Mouse (Mus musculus): Measurements from ENCODE around the gene Mpp1.

The Mpp1 gene

DNA sequence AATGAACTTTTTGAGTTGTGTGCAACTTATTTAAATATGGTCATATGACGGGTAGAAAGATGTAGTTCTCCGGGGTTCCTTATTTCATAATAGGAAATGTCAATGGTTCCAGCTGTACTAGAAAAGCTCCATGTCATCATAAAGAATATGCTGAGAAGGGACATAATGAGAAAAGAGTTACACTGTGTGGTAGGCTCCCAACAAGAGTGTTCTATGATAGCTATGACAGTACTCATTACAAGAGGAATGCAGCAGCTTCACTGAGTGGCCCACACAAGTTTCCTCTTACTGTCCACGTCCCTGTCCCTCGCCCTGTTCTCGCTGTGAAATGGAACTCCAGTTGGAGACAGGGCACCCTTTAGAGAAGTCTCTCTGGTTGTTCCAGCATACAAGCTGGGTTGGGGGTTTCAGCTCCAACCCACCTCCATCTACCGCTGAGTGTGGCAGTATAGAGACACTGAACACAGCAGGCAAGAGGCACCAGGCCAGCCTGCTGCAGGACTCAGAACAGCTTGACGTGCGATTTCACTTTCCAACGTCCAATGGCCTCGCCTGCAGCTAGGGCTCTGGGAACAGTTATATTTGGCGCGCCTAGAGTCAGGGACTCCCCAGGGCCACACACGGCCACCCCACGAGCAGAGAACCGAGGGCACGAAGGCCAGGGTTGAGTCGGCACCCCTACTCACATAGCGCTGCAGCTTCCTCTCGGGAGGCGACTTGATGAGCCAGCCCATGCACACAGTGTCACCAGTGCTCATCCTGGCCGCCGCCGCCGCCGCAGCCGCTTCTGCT, 46.6 kb downstream of the Mpp1 start:
- peak; percentile 44 for DNase-seq (ENCODE audit: low read depth, low spot score)

DNA sequence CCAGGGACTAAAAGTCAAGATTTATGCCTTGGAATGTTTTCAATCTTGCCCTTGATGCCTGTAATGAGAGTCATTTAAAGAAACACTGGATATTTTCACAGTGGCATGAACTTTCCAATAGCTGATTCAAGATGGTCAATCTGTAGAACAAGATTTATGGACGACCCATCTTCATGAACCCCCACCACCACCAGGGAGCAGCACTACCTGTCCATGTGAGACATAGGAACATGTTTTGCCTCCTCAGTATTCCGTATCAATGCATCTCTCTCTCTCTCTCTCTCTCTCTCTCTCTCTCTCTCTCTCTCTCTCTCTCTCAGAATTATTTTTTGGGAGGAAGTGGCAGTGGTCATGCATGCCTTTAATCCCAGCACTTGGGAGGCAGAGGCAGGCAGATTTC, 48.5 kb downstream of the Mpp1 start:
- peak; percentile 28 for DNase-seq (ENCODE audit: low read depth, low spot score)

Measured in CD4-positive helper T cell, adult 2 months (primary cell).